Mouse (Mus musculus) embryo, embryonic 9.5 days (tissue): ENCODE results near the gene Foxk1.
A peak's percentile ranks its signal among the peaks of the same experiment; 100 is the strongest.

Source experiments
- DNase-seq: peaks from one replicate; pipeline ENCODE4 v3.0.0-alpha.2; 2017; ENCODE audit errors: extremely low spot score

Gene Foxk1

DNA sequence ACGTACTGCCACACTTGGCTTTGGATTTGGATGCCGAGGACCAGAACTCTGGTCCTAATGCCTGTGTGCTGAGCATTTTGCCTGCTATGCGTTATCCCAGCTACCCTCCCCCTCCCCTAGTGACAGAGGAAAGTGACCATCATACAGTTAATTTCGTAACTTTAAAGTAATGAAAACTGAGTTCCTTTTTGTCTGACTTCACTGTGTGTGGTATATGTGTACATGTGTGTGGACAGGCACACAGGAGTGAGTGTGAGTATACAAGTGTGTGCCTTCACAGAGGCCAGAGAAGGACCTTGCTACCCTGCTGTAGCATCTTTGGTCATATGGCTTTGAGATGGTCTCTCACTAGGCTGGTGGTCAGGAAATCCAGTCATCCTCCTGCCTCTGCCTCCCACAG, 17.1 kb downstream of the Foxk1 start:
- no peak for DNase-seq

DNA sequence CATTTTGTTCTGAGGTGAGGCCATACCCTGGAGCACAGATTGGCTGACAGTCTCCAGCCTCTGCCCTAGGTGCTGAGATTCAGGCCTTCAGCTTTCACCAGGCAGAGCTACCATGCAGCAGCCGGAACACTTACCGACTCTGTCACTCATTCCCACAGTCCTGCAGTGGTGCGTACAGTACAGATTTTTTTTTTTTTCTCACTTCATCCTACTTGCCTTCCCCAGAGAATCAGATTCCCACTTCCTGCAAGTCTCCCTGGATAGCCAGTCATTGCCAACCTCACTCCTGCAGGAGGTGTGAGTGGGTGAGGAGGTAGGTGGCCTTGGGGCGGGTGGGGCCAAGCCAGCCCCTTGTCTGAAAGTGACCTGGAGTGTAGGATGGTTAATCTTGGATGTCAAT, 19.0 kb downstream of the Foxk1 start:
- DNase-seq: no peak

DNA sequence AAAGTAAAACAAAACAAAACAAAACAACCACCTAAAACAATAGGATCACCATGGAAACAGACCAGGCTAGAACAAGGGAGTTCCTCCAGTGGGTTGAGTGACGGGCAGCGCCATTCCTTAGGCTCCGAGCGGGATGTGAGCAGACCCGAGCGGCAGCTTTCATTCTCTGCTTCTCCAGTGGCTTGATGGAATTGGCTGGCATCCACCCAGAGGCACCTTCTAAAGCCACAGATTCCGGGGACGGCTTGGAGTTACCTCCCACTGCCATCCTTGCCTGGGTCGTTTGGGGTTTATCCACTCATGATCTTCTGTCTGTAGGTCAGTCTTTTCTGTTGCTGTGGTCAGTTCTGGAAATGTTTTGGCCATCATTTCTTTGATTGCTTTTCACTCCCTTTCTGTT, 19.6 kb downstream of the Foxk1 start:
- no peak for DNase-seq

DNA sequence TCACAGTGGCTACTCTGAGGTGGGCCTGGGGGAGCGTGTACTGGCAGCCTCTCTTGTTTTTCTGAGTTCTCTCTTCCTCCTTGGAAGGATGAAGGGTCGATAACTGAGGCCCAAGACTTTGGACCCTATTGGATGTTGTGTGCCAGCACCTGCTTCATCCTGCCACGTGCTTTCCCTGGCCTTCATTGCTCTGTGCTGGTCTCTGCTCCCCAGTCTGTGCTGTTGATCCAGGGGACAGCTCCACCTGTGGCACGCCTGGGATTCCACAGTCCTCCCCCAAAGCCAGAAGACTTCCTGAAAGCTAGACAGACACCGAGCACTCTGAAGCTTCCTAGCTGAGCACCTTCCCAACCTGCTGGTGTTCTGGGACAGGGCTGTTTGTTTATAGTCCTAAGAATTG, 20.6 kb downstream of the Foxk1 start:
- DNase-seq: no peak

DNA sequence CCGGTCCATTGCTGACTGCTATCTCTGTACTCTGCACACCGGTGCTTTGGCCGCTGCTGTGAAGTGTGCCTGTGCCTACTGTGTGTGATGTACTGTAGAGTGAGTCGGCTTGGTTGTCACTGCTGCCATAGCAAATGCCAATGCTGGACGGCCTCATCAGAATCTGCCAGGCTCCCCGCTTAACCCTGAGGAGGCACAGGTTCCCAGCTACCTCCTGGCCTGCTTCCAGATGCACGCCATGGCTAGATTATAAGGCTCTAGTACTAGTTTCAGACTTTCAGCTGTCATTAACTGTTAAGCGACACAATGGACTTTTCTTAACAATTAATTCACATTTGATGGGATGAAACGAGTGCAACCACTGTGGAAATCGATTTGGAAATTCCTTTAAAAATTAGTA, 21.8 kb downstream of the Foxk1 start:
- DNase-seq: no peak

DNA sequence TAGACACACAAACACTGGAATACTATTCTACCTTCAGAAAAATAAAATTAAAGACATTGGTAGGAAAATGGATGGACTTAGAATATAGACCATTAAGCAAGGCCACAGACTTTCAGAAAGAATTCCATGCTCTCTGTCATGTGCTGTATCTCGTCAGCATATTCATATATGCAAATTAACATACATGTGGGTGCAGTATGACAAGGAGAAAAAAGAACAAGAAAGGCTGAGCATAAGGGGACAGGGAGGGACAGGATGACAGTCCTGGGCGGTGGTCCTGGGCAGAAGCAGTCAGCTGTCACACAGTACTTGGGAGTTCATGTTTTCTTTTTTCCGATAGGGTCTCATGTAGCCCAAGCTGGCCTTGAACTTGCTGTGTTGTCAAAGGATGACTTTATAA, 22.4 kb downstream of the Foxk1 start:
- DNase-seq: no peak

DNA sequence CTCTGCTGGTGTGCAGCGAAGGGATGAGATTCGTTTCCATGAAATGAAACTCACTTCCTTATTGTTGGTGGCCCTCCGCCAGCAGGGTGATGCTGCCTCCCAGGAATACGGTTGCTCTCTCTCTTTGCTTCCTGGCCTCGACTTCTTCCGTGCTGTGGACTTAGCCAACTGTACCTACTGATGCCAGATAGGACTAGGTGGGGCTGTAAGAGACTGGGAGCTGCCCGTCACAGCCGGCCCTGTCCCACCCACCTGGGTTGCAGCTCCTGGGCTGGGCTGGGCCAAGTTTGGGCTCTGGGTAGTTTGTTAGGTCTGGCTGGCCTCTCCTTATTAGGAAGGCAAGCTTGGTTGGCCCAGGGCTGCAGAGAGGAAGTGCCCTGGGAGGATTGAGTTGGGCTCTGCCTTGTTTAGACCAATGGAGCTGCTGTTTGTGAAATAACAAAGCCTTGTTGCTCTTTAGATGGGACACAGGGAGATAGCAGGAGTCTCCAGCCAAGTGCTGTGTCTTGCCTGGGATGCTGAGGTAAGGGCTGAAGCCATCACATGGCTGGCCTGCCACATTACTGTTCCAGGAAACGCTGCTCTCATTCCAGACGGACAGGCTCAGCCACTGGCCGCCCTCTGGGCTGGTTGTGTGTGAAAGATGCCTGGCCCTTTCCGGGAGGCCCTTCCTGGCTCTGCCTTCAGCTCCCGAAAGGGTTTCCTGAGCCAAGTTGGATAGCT, 23.5 kb downstream of the Foxk1 start:
- DNase-seq: no peak

DNA sequence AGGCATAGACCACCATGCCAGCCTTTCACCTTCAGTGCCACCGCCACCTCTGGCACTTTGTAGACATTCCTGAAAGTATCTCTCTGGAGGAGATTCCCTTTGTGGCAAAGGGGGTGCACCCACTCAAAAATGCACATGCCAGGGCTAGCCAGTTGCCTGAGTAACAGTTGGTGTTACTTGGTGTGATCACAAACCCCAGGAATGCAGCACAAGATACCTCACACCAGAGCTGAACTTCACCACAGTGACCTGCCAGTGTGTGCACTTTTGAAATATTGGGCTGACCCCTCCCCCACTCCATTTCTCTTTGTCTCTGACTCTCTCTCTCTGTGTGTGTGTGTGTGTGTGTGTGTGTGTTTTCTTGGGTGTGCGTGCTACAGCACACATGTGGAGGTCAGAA, 25.2 kb downstream of the Foxk1 start:
- no peak for DNase-seq

DNA sequence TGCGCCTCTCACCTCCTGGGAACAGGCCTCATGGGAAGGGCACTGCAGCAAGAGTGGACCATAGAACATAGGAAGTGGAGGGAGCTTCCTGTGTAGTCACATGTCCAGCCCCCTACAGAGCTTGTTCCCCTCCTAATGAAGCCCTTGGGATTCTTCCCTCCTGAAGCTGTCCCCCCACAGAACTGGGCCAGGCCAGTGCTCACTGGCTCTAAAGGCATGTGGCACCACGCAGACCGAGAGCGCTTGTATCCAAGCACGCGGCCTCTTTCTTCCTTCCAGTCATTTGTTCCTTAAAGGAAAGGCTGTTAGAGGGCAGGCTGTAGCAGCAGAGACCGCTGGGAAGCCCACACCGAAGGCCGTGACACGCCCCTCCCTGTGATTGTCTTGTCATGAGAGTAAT, 26.6 kb downstream of the Foxk1 start:
- no peak for DNase-seq

DNA sequence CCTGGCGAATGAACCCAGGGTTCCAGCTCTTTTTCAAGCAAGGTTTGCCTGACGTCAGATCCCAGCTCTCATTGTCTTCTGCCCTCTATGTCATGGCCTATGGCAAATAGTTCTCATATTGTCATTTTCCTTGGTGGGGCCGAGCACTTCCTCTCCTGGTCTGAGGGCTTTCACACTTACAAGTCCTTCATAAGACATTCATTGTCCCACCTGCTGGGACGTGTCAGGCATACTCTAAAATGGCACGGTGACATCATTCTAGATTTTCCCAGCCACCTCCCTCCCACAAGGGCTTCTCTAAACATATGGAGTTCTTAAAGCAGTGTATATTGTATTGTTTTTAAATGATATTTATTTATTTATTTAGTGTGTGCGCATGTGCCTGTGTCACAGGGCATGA, 27.4 kb downstream of the Foxk1 start:
- DNase-seq: no peak

DNA sequence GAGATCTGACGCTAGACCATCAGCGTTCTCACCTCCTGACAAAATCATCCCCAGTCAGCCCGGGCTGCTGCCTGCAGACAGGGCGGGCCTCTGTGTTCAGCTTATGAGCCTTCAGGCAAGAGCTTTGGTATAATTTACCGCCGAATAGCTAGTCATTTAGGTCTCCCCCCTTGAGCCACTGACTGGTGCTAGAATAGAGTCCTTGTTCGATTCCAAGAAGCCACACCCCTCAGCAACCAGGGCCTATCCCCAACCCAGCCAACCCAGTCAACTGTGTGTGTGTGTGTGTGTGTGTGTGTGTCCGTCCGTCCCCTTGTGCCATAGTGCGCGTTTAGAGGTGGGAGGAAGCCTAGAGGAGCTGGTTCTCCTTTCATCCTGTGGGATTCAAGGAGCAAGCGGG, 29.7 kb downstream of the Foxk1 start:
- DNase-seq: no peak

DNA sequence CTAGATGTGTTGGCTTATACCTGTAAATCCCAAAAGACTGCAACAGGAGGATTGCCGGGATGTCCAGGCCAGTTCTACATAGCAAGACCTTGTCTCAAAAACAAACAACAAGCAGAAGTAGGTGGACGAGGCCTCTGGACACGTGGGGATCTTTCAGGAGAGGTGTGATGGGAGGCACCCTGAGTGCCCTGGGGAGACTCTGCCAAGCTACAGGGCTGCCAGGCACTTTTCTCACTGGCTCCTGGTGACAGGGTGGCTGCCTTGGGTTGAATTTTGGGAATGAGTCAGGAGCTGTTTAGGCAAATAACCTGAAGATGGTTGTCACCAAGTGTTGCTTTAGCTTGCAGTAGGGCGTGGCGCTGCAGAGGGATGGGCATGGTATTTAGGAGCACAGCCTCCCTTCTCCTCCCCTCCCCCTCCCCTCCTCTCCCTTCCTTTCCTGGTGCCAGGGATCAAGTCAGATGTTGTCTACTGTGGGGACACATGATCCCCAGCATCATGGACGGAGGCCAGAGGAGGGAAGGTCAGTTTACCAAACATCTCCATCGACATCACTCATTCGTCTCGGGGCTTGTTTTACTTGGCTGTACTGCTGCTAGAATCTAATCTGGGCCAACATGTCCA, 30.6 kb downstream of the Foxk1 start:
- no peak for DNase-seq

DNA sequence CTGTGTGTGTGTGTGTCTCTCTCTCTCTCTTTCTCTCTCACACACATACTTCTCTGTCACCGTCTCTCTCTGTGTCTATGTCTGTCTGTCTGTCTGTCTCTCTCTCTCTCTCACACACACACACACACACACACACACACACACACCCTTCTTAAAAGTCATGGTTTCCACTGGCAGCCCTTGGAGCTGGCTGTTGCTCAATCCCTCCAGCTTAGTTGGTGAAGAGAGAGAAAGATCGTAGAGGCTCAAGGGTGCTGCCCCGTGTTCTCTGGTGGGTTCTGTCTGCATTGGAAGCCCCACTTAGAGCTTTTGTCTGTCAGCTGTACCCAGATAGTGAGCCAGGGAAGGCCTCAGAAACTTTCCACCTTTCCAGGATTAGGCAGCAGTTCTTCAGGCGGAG, 31.4 kb downstream of the Foxk1 start:
- DNase-seq: no peak

DNA sequence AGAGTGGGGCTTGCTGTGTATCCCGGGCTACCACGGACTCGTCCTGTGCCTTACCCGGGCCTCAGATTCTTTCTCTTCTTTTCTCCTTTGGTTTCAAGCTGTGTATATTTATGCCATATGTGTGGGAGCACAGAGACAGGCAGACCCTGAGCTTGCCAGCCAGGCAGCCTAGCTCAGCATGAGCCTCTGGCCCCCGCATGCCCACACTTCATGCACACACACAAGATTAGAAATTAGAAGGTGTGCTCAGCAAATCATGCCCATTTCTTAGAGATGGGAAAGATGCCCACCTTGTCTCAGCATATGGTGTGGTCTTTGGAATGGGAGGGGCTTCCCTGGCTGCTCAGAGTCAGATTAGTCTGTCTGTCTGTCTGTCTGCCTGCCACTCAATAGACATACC, 32.8 kb downstream of the Foxk1 start:
- no peak for DNase-seq

DNA sequence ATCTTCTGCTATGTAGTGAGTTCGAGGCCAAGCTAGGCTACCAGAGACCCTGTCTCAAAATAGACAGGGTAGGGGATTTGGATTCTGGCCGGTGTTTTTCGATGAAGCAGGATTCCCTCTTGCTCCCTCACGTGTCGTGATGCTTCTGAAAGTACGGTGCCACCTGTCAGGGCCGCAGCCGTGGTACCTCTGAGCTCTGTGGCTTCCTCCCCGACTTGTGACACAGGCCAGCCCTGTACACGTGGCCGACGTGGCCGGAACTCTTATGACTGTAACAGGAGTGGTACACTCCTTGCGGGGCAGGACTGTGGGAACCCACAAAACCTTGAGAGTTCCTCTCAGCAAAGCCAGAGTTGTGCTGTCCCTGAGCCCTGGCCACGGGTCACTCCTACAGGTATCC, 34.4 kb downstream of the Foxk1 start:
- no peak for DNase-seq

DNA sequence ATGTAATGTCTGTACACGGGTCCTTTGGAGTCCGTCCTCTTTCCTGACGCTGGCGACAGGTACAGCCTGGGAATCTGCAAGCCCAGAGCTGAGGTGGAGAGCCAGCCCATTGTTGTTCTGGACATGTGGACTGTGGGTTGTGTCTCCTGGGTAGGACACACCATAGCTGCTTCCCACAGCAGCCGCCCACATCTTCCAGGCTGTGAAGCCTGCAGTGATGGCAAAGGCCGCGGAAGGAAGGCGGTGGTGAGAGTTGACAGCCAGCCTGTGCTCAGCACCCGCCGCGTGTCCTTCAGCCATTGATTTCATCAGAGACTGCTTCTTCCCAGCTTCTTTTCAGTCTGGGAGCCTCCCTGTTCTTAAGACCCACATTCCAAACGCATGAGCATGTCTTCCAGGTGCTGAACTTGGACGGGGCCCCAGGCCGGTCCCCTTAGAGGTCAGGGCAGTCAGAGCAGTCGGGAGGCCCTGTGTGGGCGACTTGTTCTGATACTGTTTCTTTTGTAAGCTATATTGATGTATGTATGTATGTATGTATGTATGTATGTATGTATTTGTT, 37.2 kb downstream of the Foxk1 start:
- no peak for DNase-seq

DNA sequence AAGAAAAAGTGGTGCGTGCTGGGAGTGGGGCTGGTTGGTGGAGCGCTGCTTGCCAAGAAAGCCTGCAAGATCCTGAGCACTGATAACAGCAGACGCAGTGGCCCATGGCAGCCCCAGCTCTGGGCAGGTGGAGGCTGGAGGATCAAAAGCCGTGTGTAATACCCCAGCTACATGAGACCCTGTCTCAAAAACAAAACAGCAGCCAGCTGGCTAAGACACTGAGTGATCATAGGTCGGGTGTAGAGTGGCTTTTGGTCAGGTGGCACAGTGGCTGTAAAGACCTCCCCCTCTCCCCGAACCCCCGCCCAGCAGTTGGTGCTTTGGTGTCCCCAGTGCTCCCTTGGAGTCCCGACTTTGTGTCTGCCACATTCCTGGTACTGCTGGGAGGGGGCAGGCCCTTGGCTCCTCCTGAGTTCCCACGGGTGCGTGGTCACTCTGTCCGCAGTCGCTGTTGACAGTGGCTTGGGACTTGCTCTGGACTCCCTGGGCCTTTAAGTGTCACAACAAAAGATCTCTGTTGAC, 38.7 kb downstream of the Foxk1 start:
- no peak for DNase-seq

DNA sequence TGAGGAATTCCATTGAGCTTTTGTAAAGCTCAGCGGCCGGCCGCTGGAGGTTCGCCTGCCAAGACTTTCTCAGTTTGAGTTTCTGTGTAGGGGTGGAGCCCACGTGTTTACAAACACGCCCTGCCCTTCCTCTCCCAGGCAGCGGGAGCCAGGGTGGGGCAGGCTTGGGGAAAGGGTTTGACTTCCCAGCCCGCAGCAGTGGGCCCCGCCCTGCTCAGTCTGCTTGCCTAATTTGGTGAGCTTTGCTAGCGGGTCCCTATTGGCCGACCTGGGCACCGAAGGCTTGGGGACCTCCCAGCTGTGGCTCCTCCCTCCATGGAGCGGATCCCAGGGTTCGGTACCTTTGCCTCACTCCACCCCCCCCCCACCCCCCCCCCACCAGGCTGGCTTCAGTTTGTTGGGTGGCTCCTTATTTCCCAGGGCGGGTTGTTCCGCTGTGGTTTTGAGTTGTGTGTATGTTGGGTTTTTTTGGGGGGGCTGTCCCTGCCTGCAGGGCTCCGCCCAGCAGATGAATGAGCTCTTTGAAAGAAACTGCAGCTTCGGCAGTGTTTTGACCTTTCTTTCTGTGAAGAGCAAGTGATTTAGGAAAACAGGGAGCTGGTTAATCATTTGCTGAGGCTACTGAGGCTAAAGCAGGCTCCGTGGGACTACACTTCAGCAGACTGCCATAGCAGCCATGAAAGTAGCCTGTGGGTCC, 39.3 kb downstream of the Foxk1 start:
- DNase-seq: peak; percentile 88

DNA sequence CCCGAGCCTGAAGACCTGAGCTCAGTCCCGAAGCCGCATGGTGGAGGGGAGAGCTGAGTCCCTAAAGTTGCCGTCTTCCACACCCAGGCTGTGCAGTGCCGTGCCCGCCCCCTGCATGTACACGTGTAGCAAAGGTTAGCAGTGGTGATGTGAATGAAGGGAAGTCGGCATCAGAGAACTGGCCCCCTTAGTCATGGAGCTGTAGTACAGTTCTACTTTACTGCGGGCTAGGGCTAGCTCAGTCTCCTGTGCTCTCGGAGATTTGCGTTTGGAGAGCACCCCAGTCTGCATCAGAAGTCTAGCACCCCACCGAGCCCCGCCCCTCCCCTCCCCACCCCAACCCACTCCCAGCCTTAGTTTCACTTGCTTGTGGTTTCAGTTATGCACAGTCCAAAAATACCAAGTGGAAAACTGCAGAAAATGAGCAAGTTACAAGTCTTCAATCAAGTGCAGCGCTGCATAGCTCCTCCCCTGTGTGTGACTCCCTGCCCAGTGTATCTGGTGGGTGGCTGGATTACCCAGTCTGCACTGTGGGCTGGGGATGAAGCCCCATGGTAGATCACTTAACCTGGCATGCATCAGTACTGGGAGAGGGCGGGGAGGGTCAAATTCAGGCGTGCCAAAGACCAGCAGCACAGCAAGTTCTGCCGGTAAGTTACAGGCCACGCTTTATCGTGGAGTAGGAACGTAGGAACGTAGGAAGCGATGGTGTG, 40.2 kb downstream of the Foxk1 start:
- no peak for DNase-seq

DNA sequence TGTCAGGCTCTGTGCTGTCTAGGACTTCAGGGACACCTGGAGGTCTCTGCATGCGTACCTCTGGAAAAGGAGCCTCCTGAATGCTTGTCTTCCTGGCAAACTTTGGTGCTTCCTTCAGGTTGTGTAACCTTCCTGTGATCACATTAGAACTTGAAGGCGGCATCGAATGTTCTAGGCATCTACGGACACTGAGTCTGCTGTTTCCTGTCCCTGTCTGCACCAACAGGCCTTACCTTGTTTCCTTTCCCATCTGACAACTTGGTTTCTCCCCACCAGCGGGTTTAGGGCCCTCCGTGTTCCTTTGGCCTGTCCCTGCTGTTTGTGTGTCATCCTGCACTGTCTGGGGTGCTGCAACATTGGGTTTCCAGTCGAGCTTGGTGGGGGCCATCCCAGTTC, 40.7 kb downstream of the Foxk1 start:
- no peak for DNase-seq

DNA sequence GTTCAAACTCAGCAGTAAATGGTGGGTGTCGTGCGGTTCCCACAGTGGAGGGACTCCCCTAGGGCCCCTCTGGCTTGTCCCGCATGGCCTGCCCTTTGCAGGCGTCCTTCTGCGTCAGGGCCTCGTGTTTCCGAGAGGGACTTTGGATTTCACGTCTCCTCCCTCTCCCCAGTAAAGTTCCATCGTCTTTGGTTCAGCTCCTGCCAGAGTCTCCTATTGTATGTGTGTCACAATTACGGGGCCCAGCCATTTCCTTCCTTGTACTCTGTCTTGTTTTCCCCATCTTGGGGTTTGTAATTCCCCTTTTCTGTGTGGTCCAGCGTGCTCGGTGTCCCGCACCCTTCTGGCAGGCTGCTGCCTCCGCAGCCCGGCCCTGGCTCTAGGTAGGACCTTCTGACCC, 42.2 kb downstream of the Foxk1 start:
- DNase-seq: no peak

DNA sequence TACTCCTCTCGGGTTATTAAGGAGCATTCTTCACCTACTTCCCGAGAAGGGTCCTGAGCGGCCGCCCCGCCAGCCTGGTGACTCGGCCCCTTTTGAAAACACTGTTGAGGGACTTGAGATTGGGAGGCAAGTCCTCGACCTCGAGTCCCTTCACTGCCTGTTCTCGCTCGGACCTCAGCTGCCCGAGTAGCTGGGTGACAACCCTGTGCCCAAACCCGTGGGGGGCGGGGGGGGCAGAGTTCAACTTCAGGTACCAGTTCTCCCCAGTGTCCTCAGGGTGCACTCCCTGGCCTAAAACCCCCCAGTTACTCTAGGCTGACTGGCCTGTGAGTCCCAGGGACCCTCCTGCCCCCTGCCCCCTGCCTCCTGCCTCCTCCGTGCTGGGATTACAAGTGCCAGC, 42.7 kb downstream of the Foxk1 start:
- no peak for DNase-seq
